Mouse (Mus musculus) midbrain, embryonic 12.5 days (tissue): ENCODE data around the gene Rras. TPM values are rescaled to one million over a fixed set of nuclear protein-coding genes. Genes with fewer than 3 reads are reported as not detected.

ENCODE experiments used
- ATAC-seq: fragments of 200-750 bp; cut with Nextera tagmentation; 2 replicates; pipeline ENCODE4 v1.8.0; 2017; ENCODE audit warnings: low read depth, moderate TSS enrichment, moderate library complexity; ENCODE audit not compliant: low FRiP score
- H3K27ac ChIP-seq: fragments of 300-500 bp; sonication (generic); replicated peaks from 2 replicates; pipeline ENCODE4 v1.5.1; 2016; ENCODE audit warnings: mild to moderate bottlenecking
- H3K27me3 ChIP-seq: fragments of 300-500 bp; sonication (generic); 2 replicates; pipeline ENCODE4 v1.6.1; 2016; ENCODE audit warnings: mild to moderate bottlenecking
- H3K36me3 ChIP-seq: fragments of 300-500 bp; sonication (generic); 2 replicates; pipeline ENCODE4 v1.6.1; 2016
- H3K4me1 ChIP-seq: fragments of 300-500 bp; sonication (generic); 2 replicates; pipeline ENCODE4 v1.6.1; 2016
- H3K4me2 ChIP-seq: fragments of 300-500 bp; sonication (generic); replicated peaks from 2 replicates; pipeline ENCODE4 v1.6.1; 2016; ENCODE audit warnings: mild to moderate bottlenecking, moderate library complexity
- H3K4me3 ChIP-seq: fragments of 300-500 bp; sonication (generic); 2 replicates; pipeline ENCODE4 v1.5.1; 2016; ENCODE audit warnings: mild to moderate bottlenecking
- H3K9ac ChIP-seq: fragments of 300-500 bp; sonication (generic); replicated peaks from 2 replicates; pipeline ENCODE4 v1.6.1; 2016; ENCODE audit warnings: mild to moderate bottlenecking, moderate library complexity
- H3K9me3 ChIP-seq: fragments of 300-500 bp; sonication (generic); 2 replicates; pipeline ENCODE4 v1.6.1; 2016; ENCODE audit warnings: mild to moderate bottlenecking
- WGBS: fragments of 180-500 bp; shearing (Covaris S2); methylation state at CpG from one replicate; pipeline ENCODE4 v1.1.7; 2016; 5-methylcytosine and 5-hydroxymethylcytosine counted together
- polyA plus RNA-seq: library from polyadenylated mRNA; unstranded; fragments of >200 nt; fragmentation: Nextera tagmentation; extraction: Ambion mirVana; gene quantifications from 2 replicates; pipeline ENCODE4 v1.2.1, GENCODE M21; 2016

The Rras gene
- polyA plus RNA-seq, 1 experiment from 2014 or later, result 17.3 TPM

- Histone ChIP-seq H3K36me3 (peaks cover 97% of the 10 kb centered on the region), H3K9me3 (no peaks in the 10 kb centered on the region), H3K4me2 (no peak overlapping the region), H3K9ac (no peak overlapping the region), H3K27me3 (no peaks in the 10 kb centered on the region), H3K4me1 (no peaks in the 10 kb centered on the region), H3K27ac (no peak overlapping the region), H3K4me3 (no peak overlapping the region)
- ATAC-seq, result no peak
- 97% methylated on average over 19 of the region's 19 CpGs for WGBS
These were observed 16.1 kb downstream of the Rras start for GRCm38 (mm10) chr7:45033722-45034359.

- Histone ChIP-seq H3K9ac (no peak overlapping the region), H3K4me1 (no peaks in the 10 kb centered on the region), H3K4me2 (no peak overlapping the region), H3K27ac (no peak overlapping the region), H3K4me3 (no peak overlapping the region), H3K27me3 (no peaks in the 10 kb centered on the region), H3K9me3 (no peaks in the 10 kb centered on the region), H3K36me3 (peaks cover 97% of the 10 kb centered on the region)
- WGBS, result 95% methylated on average over 3 of the region's 3 CpGs
- ATAC-seq, result no peak
These were observed 17.9 kb downstream of the Rras start for GRCm38 (mm10) chr7:45035631-45036030.

- Histone ChIP-seq H3K4me1 (no peaks in the 10 kb centered on the region), H3K9me3 (no peaks in the 10 kb centered on the region), H3K36me3 (peaks cover 97% of the 10 kb centered on the region), H3K9ac (no peak overlapping the region), H3K4me2 (no peak overlapping the region), H3K27me3 (no peaks in the 10 kb centered on the region), H3K27ac (no peak overlapping the region), H3K4me3 (no peak overlapping the region)
- 89% methylated on average over 11 of the region's 11 CpGs for WGBS
- ATAC-seq, result no peak
These were observed 18.9 kb downstream of the Rras start for GRCm38 (mm10) chr7:45036702-45037101.

- H3K9ac ChIP-seq, result no peak overlapping the region
- H3K27me3 ChIP-seq, result no peaks in the 10 kb centered on the region
- WGBS, result 68% methylated on average over 7 of the region's 7 CpGs
- H3K36me3 ChIP-seq, result peaks cover 98% of the 10 kb centered on the region
- no peak overlapping the region for H3K4me3 ChIP-seq
- ATAC-seq, result no peak
- H3K4me1 ChIP-seq, result no peaks in the 10 kb centered on the region
- no peak overlapping the region for H3K4me2 ChIP-seq
- no peaks in the 10 kb centered on the region for H3K9me3 ChIP-seq
- no peak overlapping the region for H3K27ac ChIP-seq
These were observed 20.1 kb downstream of the Rras start for GRCm38 (mm10) chr7:45037720-45038361.

GRCm38 (mm10) chr7:45038411-45038810, 20.6 kb downstream of the Rras start:
- Histone ChIP-seq H3K27me3 (no peaks in the 10 kb centered on the region), H3K9ac (no peak overlapping the region)

GRCm38 (mm10) chr7:45040851-45041250, 23.1 kb downstream of the Rras start:
- H3K9me3 ChIP-seq, result no peaks in the 10 kb centered on the region
- H3K4me1 ChIP-seq, result no peaks in the 10 kb centered on the region
- H3K9ac ChIP-seq, result no peak overlapping the region
- no peak overlapping the region for H3K27ac ChIP-seq
- ATAC-seq, result no peak
- no peak overlapping the region for H3K4me3 ChIP-seq
- WGBS, result 96% methylated on average over 9 of the region's 9 CpGs
- H3K4me2 ChIP-seq, result no peak overlapping the region
- peaks cover 98% of the 10 kb centered on the region for H3K36me3 ChIP-seq
- no peaks in the 10 kb centered on the region for H3K27me3 ChIP-seq

More at GRCm38 (mm10) chr7:45038411-45038810, 20.6 kb downstream of the Rras start:
- Histone ChIP-seq H3K4me1 (no peaks in the 10 kb centered on the region), H3K4me3 (no peak overlapping the region), H3K4me2 (no peak overlapping the region), H3K36me3 (peaks cover 98% of the 10 kb centered on the region), H3K9me3 (no peaks in the 10 kb centered on the region), H3K27ac (no peak overlapping the region)
- no peak for ATAC-seq
- 94% methylated on average over 9 of the region's 9 CpGs for WGBS

- no peak overlapping the region for H3K27ac ChIP-seq
- H3K4me1 ChIP-seq, result 0 out of 2 replicates have a peak, but pooled peaks cover 2% of the 10 kb centered on the region
- no peak overlapping the region for H3K9ac ChIP-seq
- peaks cover 98% of the 10 kb centered on the region for H3K36me3 ChIP-seq
- 97% methylated on average over 14 of the region's 14 CpGs for WGBS
- H3K27me3 ChIP-seq, result no peaks in the 10 kb centered on the region
- no peak overlapping the region for H3K4me2 ChIP-seq
- H3K9me3 ChIP-seq, result no peaks in the 10 kb centered on the region
- no peak overlapping the region for H3K4me3 ChIP-seq
- ATAC-seq, result no peak
These were observed 25.5 kb downstream of the Rras start for GRCm38 (mm10) chr7:45043307-45043706.

- no peak overlapping the region for H3K4me3 ChIP-seq
- H3K9ac ChIP-seq, result no peak overlapping the region
- H3K4me2 ChIP-seq, result no peak overlapping the region
- peaks cover 100% of the 10 kb centered on the region for H3K36me3 ChIP-seq
- H3K9me3 ChIP-seq, result no peaks in the 10 kb centered on the region
- WGBS, result 97% methylated on average over 22 of the region's 22 CpGs
- no peak overlapping the region for H3K27ac ChIP-seq
- no peak for ATAC-seq
- H3K27me3 ChIP-seq, result no peaks in the 10 kb centered on the region
- H3K4me1 ChIP-seq, result peaks cover 7% of the 10 kb centered on the region
These were observed 28.0 kb downstream of the Rras start for GRCm38 (mm10) chr7:45045741-45046140.

GRCm38 (mm10) chr7:45046853-45047350, 29.1 kb downstream of the Rras start:
- Histone ChIP-seq H3K36me3 (peaks cover 88% of the 10 kb centered on the region), H3K27ac (no peak overlapping the region), H3K27me3 (no peaks in the 10 kb centered on the region), H3K4me2 (no peak overlapping the region), H3K4me3 (no peak overlapping the region), H3K4me1 (peaks cover 18% of the 10 kb centered on the region), H3K9me3 (no peaks in the 10 kb centered on the region), H3K9ac (no peak overlapping the region)
- ATAC-seq, result no peak
- WGBS, result 96% methylated on average over 26 of the region's 26 CpGs

- peaks cover 20% of the 10 kb centered on the region for H3K4me1 ChIP-seq
- ATAC-seq, result no peak
- H3K9ac ChIP-seq, result no peak overlapping the region
- no peak overlapping the region for H3K27ac ChIP-seq
- no peaks in the 10 kb centered on the region for H3K9me3 ChIP-seq
- no peak overlapping the region for H3K4me2 ChIP-seq
- 97% methylated on average over 14 of the region's 14 CpGs for WGBS
- H3K36me3 ChIP-seq, result peaks cover 82% of the 10 kb centered on the region
- H3K4me3 ChIP-seq, result no peak overlapping the region
- no peaks in the 10 kb centered on the region for H3K27me3 ChIP-seq
These were observed 29.7 kb downstream of the Rras start for GRCm38 (mm10) chr7:45047491-45047890.

- Histone ChIP-seq H3K27me3 (no peaks in the 10 kb centered on the region), H3K4me3 (no peak overlapping the region), H3K27ac (no peak overlapping the region), H3K4me2 (no peak overlapping the region), H3K9me3 (no peaks in the 10 kb centered on the region), H3K9ac (no peak overlapping the region), H3K36me3 (peaks cover 75% of the 10 kb centered on the region), H3K4me1 (peaks cover 20% of the 10 kb centered on the region)
- 91% methylated on average over 38 of the region's 38 CpGs for WGBS
- no peak for ATAC-seq
These were observed 30.5 kb downstream of the Rras start for GRCm38 (mm10) chr7:45048001-45048890.
